Mouse (Mus musculus) retina, embryonic 14.5 days (tissue): ENCODE measurements around the gene Cmtm3.
"Not testable (repeated sequence)": the region's sequence is repeated elsewhere in the genome, so short reads cannot be mapped to it uniquely, and the experiment has no call there.

Experiments
- DNase-seq: peaks from one replicate; pipeline ENCODE4 v3.0.0-alpha.2; 2015; ENCODE audit warnings: low spot score

The Cmtm3 gene

GRCm38 (mm10) chr8:104339229-104339982, at the start of gene Cmtm3:
TSS of gene Cmtm3 (plus strand) at chr8:104339410.
- DNase-seq: no peak

DNA sequence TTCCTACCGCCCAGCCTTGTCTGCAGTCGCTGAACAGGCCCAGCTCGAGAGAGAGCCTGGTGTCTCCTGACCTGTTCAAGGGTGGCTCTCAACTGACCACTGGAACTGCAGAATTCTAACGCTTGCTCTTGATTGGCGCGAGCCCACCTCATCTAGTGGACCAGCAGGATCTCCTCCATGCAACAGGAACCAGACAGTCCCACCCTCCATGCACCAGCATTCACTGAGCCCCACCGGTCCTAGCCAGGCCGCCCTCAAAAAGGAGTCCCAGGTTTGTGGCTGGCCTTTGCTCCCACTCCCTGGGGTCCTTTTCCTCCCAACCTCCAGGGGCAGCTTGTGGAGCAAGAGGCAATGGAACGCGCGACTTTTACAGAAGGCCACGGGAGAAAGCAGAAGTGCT, 46.1 kb upstream of the Cmtm3 start, which contains the start of gene Cmtm2a:
Gene Cmtm2a, minus strand, starts transcription at position 101 of the 400 bp plus-strand sequence.
- not testable (repeated sequence) for DNase-seq

GRCm38 (mm10) chr8:104294396-104294795, 44.8 kb upstream of the Cmtm3 start:
- no peak for DNase-seq

GRCm38 (mm10) chr8:104301577-104301976, 37.6 kb upstream of the Cmtm3 start:
- peak; percentile 69 for DNase-seq

DNA sequence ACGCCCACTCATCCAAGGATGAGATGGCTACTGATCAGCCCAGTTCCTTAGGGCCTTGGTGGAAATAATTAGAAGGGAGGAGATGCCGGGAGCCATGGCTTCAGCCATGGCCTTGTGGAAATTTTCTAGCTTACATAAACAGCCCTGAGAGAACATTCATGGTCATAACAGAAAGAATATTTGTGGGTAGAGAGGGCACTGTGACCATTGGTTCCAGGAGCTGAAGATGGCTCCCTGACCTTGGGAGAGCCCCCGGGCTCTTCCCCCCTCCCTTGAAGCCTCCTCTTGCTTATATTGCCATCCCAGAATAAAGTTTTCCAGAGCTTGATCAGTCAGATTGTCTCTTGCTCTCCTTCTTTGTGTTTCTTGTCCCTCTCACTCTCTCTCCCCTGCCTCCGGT, 36.7 kb upstream of the Cmtm3 start:
- not testable (repeated sequence) for DNase-seq

DNA sequence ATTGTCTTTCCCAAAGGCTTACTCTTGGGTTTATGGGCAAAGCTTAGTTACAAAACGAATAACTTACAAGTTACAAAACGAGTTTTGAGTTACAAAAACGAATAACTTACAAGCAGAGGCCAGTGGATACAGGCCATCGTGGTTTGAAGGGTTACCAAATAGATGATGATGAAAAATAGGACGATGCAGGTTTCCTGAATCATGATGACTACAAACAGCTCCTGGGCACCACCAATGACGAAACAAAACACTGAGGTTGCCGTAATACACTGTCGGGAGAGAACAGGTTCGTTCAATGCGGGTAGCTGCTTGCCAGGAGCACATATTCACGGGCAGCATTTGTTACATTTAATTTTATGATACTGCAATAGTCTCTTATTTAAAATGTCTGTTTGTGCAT, 34.2 kb upstream of the Cmtm3 start:
- DNase-seq: no peak

- not testable (repeated sequence) for DNase-seq
Measured at GRCm38 (mm10) chr8:104308341-104308740, 30.9 kb upstream of the Cmtm3 start.

- not testable (repeated sequence) for DNase-seq
Measured at GRCm38 (mm10) chr8:104309441-104310155, 29.6 kb upstream of the Cmtm3 start, which contains the start of the genes Gm45711 and Cmtm1. TSS of gene Gm45711 (minus strand) at chr8:104310081. TSS of gene Cmtm1 (minus strand) at chr8:104310145.

DNA sequence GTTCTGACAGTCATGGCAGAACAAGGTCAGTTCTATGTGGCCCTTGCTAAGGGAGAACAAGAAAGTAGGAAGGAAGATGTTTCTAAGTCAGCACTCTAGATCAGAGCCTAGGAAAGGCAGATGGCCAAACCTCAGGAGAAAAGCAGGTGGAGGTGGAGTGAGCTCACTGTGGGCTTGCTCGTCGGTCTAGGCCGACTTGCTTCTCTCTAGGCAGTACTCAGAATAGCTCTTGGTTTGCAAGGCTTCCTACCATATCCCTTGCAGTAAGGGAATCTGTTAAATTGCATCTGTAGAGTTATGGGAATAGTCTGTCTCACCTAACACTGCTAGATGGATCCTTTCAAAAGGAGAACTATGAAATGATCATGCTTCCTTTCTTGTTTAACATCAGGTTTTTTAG, 27.2 kb upstream of the Cmtm3 start:
- not testable (repeated sequence) for DNase-seq

- DNase-seq: no peak
Measured at GRCm38 (mm10) chr8:104313311-104313710, 25.9 kb upstream of the Cmtm3 start.

DNA sequence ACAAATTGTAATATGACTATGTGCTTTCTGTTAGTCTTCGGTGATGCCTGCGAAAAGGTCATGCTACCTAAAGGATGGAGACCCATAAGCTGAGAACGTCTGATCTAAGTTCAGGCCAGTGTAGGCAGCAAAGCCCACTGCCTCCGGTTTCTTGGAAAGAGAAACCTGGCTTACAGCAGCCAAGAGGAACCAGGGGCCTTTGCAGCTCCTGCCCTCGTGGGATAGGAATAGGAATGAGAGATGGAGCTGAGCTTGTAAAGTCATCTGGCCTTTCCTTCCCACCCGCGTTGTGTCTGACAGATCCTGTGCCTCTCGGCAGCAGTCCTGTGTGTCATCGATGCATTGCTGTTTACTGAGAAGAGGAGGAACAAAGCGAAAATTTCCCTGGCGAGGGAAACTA, 17.9 kb upstream of the Cmtm3 start, which contains the start of gene Gm11020:
Gene Gm11020, plus strand, starts transcription at position 301 of the 400 bp plus-strand sequence.
- not testable (repeated sequence) for DNase-seq

- DNase-seq: not testable (repeated sequence)
Measured at GRCm38 (mm10) chr8:104321930-104322329, 17.3 kb upstream of the Cmtm3 start, which contains the start of gene Cmtm2b. TSS of gene Cmtm2b (plus strand) at chr8:104322230.

GRCm38 (mm10) chr8:104332665-104333631, 6.3 kb upstream of the Cmtm3 start:
- no peak for DNase-seq

DNA sequence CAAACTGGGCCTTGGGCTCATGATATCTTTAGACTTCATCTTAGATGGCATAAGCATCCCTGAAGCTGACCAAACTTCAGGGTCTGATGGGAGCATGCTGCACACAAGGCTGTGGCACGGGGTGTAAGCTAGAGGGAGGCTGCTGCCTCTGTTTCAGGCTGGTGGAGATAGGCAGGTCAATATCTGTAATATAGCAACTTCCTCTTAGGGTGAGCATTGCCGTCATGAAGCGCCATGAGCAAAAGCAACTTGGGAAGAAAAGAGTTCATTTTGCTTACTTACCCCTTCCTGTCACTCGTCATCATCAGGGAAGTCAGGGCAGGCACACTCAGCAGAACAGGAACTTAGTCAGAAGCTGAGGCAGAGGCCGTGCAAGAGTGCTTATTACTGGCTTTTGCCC, 5.4 kb upstream of the Cmtm3 start:
- no peak for DNase-seq

DNA sequence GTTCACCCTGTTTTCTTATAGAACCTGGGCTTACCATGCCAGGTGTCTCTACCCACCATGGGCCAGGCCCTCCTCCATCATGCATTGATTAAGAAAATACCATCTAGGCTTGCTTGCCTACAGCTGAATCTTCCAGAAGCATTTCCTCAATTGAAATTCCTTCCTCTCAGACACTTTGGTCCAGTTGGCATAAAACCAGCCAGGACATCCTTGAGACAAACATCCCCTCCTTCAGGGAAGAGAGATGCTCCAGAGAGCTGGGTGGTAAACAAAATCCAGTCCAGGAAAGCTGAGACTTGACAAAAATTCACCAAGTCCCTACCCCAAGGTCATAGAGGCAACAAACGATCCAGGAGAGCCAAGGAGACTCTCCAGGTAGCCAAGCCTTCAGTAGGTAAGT, 5.0 kb upstream of the Cmtm3 start:
- no peak for DNase-seq

GRCm38 (mm10) chr8:104336806-104337205, 2.4 kb upstream of the Cmtm3 start:
- DNase-seq: no peak

DNA sequence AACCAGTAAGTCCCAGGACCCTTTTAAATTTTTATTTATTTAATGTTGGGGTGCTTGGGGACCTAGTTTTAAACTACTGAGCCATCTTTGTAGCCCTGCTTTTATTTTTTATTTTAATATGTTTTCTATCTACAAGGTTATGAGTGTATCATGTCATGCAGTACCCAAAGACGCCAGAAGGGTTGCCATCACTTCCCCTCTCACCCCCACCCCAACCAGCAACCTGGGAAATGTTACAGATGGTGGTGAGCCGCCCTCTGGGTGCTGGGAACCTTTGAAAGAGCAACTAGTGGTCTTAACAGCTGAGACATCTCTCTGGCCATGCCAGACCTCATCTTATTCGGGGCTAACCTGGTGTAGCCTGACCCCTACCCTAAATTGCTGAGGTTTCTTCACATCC, 1.3 kb upstream of the Cmtm3 start:
- DNase-seq: no peak

DNA sequence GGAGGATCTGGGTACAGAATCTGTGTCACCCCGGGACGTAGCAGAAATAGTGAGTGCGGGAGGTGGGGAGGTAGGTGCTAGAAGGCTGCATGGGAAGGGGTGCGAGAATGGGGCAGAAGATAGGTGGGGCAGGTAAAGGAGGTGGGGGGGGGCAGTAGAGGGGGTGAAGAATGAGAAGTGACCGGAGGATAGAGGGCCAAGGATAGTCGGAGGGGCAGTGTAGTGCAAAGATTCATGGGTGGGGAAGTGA, 698 bp downstream of the Cmtm3 start:
- DNase-seq: no peak

DNA sequence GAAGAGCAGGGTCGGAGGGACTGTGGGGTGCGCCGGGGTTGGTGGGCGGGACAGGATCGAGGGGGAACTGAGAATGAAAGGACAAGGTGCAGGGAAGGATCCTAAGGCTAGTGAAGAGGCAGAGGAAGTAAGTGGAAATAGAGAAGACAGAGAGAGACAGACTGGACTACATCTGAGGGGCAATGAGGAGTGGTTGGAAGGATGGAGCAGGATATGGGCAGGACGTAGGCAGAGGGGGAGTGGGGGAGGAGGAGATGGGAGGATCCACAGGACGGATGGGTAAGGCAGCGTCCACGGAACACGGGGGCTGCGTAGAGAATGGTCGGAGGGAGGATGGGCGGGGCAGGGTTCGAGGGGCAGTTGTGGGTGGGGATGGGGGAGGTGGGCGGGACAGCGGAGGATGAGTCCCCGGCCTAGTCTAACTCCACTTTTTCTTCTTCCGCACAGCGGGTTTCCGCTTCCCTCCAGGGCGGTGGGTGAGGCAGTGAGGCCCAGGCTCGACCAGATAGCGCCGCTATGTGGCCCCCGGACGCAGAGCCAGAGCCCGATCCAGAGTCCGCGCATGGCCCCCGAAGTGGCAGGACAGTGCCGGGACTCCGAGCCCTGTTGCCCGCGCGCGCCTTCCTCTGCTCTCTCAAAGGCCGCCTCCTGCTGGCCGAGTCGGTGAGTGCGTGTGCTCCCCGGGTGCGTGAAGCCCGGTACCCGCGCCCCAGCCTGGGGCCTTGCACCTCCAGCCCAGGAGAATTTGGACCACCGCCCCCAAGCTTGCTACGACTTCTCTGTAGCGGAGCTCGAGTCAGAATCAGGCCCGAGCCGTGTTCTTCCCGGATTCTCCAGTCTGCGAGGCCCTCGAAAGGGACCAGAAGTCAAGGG, 1.3 kb downstream of the Cmtm3 start:
- peak; percentile 81 for DNase-seq

DNA sequence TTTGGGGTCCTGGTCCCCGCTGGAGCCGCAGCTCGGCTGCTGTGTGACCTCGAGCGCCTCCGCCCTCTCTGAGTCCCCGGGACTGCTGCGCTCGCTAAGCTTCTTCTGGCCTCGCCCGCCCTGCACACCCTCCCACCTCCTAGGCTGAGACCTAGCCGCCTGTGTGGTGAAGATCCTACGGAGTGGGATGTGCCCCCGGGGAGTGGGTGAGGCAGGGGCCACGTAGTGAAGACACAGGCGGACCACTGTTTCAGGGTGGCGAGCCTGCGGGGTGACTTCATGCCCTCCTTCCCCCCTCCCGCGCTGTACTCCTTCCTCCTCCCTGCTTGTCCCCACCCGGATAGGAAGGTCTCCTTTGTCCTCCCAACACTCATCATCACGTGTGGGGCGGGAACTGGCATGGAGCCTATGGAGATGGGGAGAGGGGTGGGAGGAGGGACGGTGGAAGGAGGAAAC, 1.9 kb downstream of the Cmtm3 start:
- DNase-seq: peak; percentile 71

DNA sequence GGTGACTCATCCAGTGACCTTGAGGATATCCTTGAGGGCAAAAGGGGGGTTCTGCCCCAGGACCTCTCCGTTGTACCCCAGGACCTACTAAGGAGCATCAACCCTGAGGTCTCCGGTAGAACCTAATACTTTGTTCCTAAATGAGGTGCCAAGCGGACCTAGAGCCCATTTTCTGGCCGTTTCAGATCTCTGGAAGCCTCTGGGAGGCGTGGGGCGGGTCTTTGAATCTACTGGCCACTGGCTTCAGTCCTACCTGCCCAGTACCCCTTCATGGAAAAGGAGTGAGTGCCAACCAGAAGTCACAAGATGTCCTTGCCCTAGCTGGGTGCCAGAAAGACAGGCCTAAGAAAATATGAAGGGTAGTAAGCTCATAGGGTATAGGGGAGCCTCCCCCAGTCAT, 2.5 kb downstream of the Cmtm3 start:
- no peak for DNase-seq
